Mouse (Mus musculus) ovary, postnatal 36 days (tissue): ENCODE results near the gene Rbm6.

ENCODE experiments used
- DNase-seq: peaks from one replicate; pipeline ENCODE4 v3.0.0; 2022; ENCODE audit warnings: low spot score, mixed read lengths

Rbm6 gene

GRCm38 (mm10) chr9:107873137-107873536 lies at the start of gene Rbm6:
Gene Rbm6 (minus strand): TSS chr9:107873237.
- DNase-seq: no peak

DNA sequence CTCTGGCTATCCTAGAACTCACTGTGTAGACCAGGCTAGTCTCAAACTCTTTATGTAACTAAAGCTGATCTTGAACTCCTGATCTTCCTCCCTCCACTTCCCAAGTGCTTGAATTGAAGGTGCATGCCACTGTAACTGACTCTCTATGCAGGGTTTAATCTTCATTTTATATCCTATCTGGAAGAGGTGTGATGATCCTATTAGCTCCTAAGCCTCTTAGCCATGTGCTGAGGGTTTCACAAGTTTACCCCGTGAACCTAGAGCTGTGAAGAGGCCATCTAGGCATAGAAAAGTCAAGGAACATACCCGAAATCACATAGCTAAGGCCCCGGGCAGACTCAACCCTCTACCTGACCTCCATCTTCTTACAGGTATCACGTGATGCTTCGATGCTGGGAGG lies 46.4 kb upstream of the Rbm6 start:
- no peak for DNase-seq

DNA sequence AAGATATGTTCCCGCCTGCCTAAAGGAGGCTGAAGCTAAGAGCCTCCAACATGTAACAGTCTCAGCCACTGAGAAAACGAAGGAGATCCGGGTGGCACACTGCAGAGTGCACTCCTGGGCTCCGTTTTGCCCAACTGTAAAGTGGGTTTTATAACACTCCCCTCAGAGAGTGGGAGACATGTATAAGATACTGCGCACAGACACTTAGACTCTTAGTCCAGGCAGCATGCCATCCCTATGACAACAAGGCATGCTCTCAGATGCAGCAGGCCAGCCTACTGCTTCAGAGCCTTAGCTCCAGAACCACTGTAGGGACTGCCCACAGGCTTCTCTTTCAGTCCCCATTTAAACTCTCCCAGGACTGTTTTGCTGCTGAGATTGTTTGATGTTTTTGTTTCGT lies 45.8 kb upstream of the Rbm6 start:
- no peak for DNase-seq

- DNase-seq: no peak
These were observed 45.0 kb upstream of the Rbm6 start for GRCm38 (mm10) chr9:107917895-107918608.

GRCm38 (mm10) chr9:107914764-107915420 lies 41.9 kb upstream of the Rbm6 start:
- no peak for DNase-seq

- no peak for DNase-seq
These were observed 37.2 kb upstream of the Rbm6 start for GRCm38 (mm10) chr9:107910025-107910769.

DNA sequence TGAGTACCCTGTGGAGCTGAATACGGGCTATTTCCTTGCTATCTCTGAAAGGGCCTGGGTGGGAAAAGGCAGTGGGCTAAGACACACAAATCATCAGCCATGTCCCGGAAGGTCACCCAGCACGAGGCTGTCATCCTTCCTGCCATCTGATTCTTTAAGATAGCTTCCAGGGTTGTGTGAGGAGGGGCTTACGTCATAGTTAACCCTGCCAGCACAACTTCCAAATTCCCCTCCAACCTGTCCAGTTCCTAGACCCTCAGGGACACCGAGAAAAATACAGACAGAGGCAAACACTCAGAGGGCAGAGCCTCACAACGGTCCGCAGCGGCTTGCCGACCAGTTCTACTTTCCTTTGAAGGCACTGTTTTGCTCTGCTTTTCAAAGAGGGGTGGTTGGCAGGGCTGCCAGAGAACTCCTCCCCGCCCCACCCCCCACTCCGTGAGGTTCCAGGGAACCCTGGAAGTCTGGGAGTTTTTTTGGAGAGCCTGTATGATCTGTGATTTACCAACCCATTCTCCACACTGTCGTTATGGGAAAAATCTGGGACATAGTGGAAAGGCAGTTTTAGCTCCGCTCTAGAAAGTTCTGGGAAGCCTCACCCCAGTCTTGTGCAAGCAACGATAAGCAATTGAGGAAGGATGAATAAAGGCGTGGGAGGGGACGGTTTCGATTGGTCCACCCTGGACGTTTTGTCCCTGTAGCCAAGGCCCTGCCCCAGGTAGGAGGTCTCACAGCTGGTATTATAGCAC lies 35.5 kb upstream of the Rbm6 start:
- peak; percentile 43 for DNase-seq

- DNase-seq: no peak
These were observed 34.7 kb upstream of the Rbm6 start for GRCm38 (mm10) chr9:107907801-107908120.

- DNase-seq: peak; percentile 10
These were observed 34.1 kb upstream of the Rbm6 start for GRCm38 (mm10) chr9:107906967-107907800.

GRCm38 (mm10) chr9:107906252-107906966 lies 33.4 kb upstream of the Rbm6 start, which contains the start of gene Mst1r:
Gene Mst1r (plus strand): TSS chr9:107906873.
- DNase-seq: peak; percentile 78

DNA sequence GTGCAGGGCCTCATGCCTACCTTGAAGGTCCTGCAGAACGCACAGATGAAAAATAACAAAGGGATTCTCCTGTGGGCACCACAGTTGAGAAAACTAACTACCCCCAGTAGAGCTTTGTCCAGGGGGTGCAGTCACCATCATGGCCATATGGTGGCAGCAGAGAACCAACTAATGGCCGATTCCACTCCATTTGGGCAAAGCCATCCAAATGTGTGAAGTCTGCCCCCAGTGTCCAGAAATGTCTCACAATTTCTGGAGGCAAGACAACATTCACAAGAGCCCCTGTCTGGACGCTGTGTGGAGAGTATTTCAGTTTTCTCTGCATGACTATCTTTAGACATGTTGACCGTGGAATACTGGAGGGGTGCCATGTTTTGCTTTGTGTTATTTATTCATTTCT lies 31.7 kb upstream of the Rbm6 start:
- peak; percentile 85 for DNase-seq

- DNase-seq: no peak
These were observed 28.5 kb upstream of the Rbm6 start for GRCm38 (mm10) chr9:107901627-107901914.

DNA sequence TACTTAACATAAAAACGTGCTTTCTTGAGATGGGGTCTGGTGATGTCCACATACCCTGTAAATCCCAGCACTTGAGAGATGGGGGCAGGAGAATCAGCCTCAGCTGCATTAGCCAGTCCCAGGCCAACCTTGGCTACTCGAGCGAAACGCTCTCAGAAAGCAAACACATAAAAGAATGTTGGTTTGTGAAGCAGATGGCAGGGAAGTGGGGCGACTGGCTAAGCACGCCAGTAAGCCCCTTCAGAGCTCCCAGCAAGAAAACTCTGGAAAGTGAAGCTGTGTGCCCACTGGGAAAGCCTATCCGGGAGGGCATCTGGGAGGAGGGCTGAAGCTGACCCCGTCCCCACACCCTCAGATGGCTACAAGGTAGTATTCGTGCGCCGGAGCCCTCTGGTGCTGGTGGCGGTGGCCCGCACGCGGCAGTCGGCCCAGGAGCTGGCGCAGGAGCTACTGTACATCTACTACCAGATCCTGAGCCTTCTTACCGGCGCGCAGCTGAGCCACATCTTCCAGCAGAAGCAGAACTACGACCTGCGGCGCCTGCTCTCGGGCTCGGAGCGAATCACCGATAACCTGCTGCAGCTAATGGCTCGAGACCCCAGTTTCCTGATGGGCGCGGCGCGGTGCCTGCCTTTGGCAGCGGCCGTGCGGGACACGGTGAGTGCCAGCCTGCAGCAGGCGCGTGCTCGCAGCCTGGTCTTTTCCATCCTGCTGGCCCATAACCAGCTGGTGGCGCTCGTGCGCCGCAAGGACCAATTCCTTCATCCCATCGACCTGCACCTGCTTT lies 28.0 kb upstream of the Rbm6 start:
- DNase-seq: peak; percentile 69

- no peak for DNase-seq
These were observed 26.8 kb upstream of the Rbm6 start for GRCm38 (mm10) chr9:107899855-107900254.

GRCm38 (mm10) chr9:107898563-107898962 lies 25.5 kb upstream of the Rbm6 start:
- no peak for DNase-seq

DNA sequence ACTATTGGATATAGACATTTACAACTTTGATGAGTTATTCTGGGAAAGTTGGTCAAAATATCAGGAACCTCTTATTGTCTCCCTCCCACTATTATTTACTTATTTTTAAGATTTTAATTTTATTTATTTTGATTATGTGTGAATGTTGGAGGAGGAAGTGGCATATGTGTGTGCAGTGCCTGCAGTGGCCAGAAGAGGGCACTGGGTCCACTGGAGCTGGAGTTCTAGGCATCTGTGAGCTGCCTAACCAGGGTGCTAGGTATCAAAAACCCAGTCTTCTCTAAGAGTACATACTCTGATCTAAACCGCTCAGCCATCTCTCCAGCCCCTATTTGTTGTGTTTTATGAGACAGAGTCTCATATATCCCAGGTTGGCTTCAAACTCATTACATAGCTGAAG lies 18.0 kb upstream of the Rbm6 start:
- DNase-seq: no peak

DNA sequence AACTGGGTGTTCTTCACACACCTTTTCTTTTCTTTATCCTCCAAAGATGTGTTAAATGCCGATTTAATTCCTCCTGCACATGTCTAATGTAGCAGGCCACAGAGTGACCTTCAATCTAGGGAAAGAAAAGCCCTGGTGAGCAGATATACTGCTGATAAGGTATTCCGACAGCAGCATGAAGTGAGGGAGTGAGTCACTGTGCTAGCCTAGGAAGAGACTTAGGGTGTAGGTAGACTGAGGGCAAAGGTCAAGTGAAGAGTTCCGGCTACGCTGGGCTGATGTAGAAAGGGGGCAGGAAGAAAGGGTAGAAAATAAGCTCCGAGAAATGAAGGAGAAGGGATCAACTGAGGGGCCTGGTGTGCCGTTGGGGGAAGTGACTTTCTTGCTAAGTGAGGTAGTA lies 17.2 kb upstream of the Rbm6 start:
- no peak for DNase-seq

- no peak for DNase-seq
These were observed 15.3 kb upstream of the Rbm6 start for GRCm38 (mm10) chr9:107888267-107888850.

DNA sequence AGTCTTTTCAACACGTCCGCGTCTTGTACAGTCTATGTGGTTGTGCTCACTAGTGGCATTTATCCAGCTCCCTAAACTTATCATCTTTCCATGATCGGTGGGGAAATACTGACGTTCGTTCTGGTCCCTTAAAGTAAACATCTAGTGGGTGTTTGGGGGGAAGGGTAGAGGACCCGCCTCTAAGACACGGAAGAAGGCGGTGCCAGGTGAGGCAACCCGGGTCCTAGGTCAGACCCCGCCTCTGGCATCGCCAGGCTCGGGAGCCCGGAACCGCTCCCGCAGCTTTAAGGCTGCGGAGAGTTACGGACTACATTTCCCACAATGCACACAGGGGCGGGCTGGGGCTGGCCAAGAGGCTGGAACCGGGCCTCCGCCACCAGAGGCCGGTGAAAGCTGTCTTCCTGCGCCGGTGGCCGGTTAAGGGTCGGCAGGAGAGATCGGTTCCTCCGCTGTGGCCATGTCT lies 14.8 kb upstream of the Rbm6 start, which contains the start of gene Mon1a:
Mon1a (plus strand) TSS at position 348 of the 463 bp plus-strand sequence.
- DNase-seq: peak; percentile 87

DNA sequence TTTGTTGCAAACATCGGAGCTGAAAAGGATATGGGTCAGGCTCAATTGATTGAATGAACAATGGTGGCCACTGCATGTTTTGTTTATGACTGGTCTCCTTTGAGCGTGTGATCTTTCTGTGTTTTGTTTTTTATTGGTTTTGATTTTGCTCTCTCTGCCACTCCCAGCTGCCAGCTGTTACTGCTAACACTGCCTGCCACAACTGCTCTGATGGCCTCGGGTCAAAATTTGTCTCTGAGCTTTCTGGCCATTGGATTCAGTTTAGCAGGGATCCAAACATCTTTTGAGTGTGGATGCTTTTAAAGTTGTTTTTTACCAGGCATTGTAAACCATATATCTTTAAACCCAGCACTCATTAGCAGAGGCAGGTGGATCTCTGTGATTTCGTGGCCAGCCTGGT lies 7.4 kb upstream of the Rbm6 start:
- no peak for DNase-seq
